Mouse (Mus musculus) heart, adult 2 months (tissue): ENCODE measurements at regions not wholly inside any gene's neighbourhood (a gene's known extent, or its start where the extent isn't known, plus 50 kb on each side); places are given as distances from the start of the nearest gene placed in this dataset.
A peak's percentile ranks its signal among the peaks of the same experiment; 100 is the strongest.
"Not testable (repeated sequence)": the region's sequence is repeated elsewhere in the genome, so short reads cannot be mapped to it uniquely, and the experiment has no call there.

Source experiments
- DNase-seq, 2 experiments: peaks; one replicate each; pipeline ENCODE4 v3.0.0; 2021
- H3K27ac ChIP-seq: fragments of 200-600 bp; 2 replicates; pipeline ENCODE4 v1.8.1; 2022
- H3K27me3 ChIP-seq: fragments of 200-500 bp; 2 replicates; pipeline ENCODE4 v1.6.1; 2012; ENCODE audit warnings: mild to moderate bottlenecking, low read length, inconsistent platforms, mixed read lengths; ENCODE audit not compliant: control insufficient read depth, insufficient read depth
- H3K36me3 ChIP-seq: fragments of 200-500 bp; 2 replicates; pipeline ENCODE4 v1.6.1; 2012; ENCODE audit warnings: low read length, inconsistent platforms; ENCODE audit not compliant: control insufficient read depth, insufficient read depth
- H3K4me1 ChIP-seq: fragments of 200-500 bp; 2 replicates; pipeline ENCODE4 v1.6.1; 2011; ENCODE audit warnings: low read length; ENCODE audit not compliant: control insufficient read depth, insufficient read depth
- H3K4me3 ChIP-seq: fragments of 200-600 bp; 2 replicates; pipeline ENCODE4 v1.8.1; 2022
- H3K79me2 ChIP-seq: fragments of 200-500 bp; replicated peaks from 2 replicates; pipeline ENCODE4 v1.6.1; 2012; ENCODE audit warnings: mild to moderate bottlenecking, inconsistent platforms, low read length, moderate library complexity, mixed read lengths; ENCODE audit not compliant: control insufficient read depth, insufficient read depth
- H3K9ac ChIP-seq: fragments of 200-500 bp; 2 replicates; pipeline ENCODE4 v1.6.1; 2012; ENCODE audit warnings: low read depth, mild to moderate bottlenecking, control low read depth, inconsistent platforms, low read length, mixed read lengths
- CTCF ChIP-seq: fragments of 200-600 bp; IDR thresholded peaks from 2 replicates; pipeline ENCODE4 v1.8.1; 2022; ENCODE audit warnings: antibody characterized with exemption, mild to moderate bottlenecking, moderate library complexity
- EP300 ChIP-seq: fragments of 200-500 bp; IDR thresholded peaks from 2 replicates; pipeline ENCODE4 v1.6.1; 2011; ENCODE audit warnings: low read depth, low read length, control low read depth; ENCODE audit not compliant: insufficient read depth
- POLR2A ChIP-seq: fragments of 200-500 bp; IDR thresholded peaks from 2 replicates; pipeline ENCODE4 v1.6.1; 2011; ENCODE audit warnings: mild to moderate bottlenecking, low read depth, low read length, control low read depth; ENCODE audit not compliant: insufficient read depth
- WGBS: fragments of 180-500 bp; shearing (Covaris S2); methylation state at CpG from one replicate; pipeline ENCODE4 v1.1.7; 2018; 5-methylcytosine and 5-hydroxymethylcytosine counted together
- intact Hi-C: fragments of 180-260 bp; cut with DNase I; formaldehyde crosslinking; loops from one replicate; pipeline ENCODE4 v1.15.1; 2025

GRCm38 (mm10) chr12:117352938-117353337 is 163.3 kb upstream of the Rapgef5 start:
- intact Hi-C loops, result loop anchor here (5.0 kb wide), 2 partner anchors 316 to 706 kb away; no protein-coding TSS in a partner anchor
- Histone ChIP-seq H3K27ac (no peak overlapping the region), H3K4me3 (no peak overlapping the region), H3K9ac (no peak overlapping the region), H3K79me2 (no peaks in the 10 kb centered on the region), H3K36me3 (no peaks in the 10 kb centered on the region), H3K4me1 (no peaks in the 10 kb centered on the region), H3K27me3 (no peaks in the 10 kb centered on the region)
- DNase-seq, result no peak
- TF ChIP-seq EP300 (no peak), CTCF (peak; percentile 64), POLR2A (no peak)

- H3K4me3 ChIP-seq, result no peak overlapping the region
- TF ChIP-seq CTCF (no peak), POLR2A (no peak), EP300 (no peak)
- intact Hi-C loops, result no loop called here
- WGBS, result 84% methylated on average over 2 of the region's 2 CpGs
- no peaks in the 10 kb centered on the region for H3K4me1 ChIP-seq
- no peak for DNase-seq
- H3K9ac ChIP-seq, result no peak overlapping the region
- no peaks in the 10 kb centered on the region for H3K79me2 ChIP-seq
- H3K27me3 ChIP-seq, result no peaks in the 10 kb centered on the region
- H3K27ac ChIP-seq, result no peak overlapping the region
- H3K36me3 ChIP-seq, result no peaks in the 10 kb centered on the region
Observed at GRCm38 (mm10) chr12:117357811-117358210, 158.5 kb upstream of the Rapgef5 start.

GRCm38 (mm10) chr12:117358891-117359290 is 157.4 kb upstream of the Rapgef5 start:
- Histone ChIP-seq H3K79me2 (no peaks in the 10 kb centered on the region), H3K9ac (no peak overlapping the region), H3K4me1 (no peaks in the 10 kb centered on the region), H3K4me3 (no peak overlapping the region), H3K36me3 (no peaks in the 10 kb centered on the region), H3K27ac (no peak overlapping the region), H3K27me3 (no peaks in the 10 kb centered on the region)
- no peak for DNase-seq
- WGBS, result 86% methylated on average over 3 of the region's 3 CpGs
- TF ChIP-seq POLR2A (no peak), EP300 (no peak), CTCF (no peak)
- intact Hi-C loops, result no loop called here

GRCm38 (mm10) chr12:117360215-117360614 is 156.1 kb upstream of the Rapgef5 start:
- intact Hi-C loops, result no loop called here

GRCm38 (mm10) chr12:117361826-117362225 is 154.5 kb upstream of the Rapgef5 start:
- intact Hi-C loops, result no loop called here
- no peak for DNase-seq
- Histone ChIP-seq H3K79me2 (no peaks in the 10 kb centered on the region), H3K27ac (no peak overlapping the region), H3K4me1 (no peaks in the 10 kb centered on the region), H3K9ac (no peak overlapping the region), H3K36me3 (no peaks in the 10 kb centered on the region), H3K27me3 (no peaks in the 10 kb centered on the region), H3K4me3 (no peak overlapping the region)
- 89% methylated on average over 7 of the region's 7 CpGs for WGBS
- TF ChIP-seq EP300, result no peak
- no peak for TF ChIP-seq CTCF
- TF ChIP-seq POLR2A, result no peak

More at GRCm38 (mm10) chr12:117360215-117360614, 156.1 kb upstream of the Rapgef5 start:
- no peaks in the 10 kb centered on the region for H3K4me1 ChIP-seq
- no peak for DNase-seq
- H3K36me3 ChIP-seq, result no peaks in the 10 kb centered on the region
- WGBS, result 68% methylated on average over 4 of the region's 4 CpGs
- no peaks in the 10 kb centered on the region for H3K79me2 ChIP-seq
- H3K27me3 ChIP-seq, result no peaks in the 10 kb centered on the region
- no peak for TF ChIP-seq POLR2A
- TF ChIP-seq EP300, result no peak
- no peak for TF ChIP-seq CTCF
- H3K9ac ChIP-seq, result no peak overlapping the region
- no peak overlapping the region for H3K27ac ChIP-seq
- H3K4me3 ChIP-seq, result no peak overlapping the region

- H3K36me3 ChIP-seq, H3K27me3 ChIP-seq, H3K4me1 ChIP-seq, H3K4me3 ChIP-seq, intact Hi-C loops, DNase-seq, H3K79me2 ChIP-seq, H3K27ac ChIP-seq, H3K9ac ChIP-seq: not testable (repeated sequence)
- TF ChIP-seq CTCF, result peak; percentile 26
- 57% methylated on average over 4 of the region's 4 CpGs for WGBS
Observed at GRCm38 (mm10) chr12:117363457-117363856, 152.8 kb upstream of the Rapgef5 start.
